Mouse (Mus musculus): ENCODE data around the gene Capn15. TPM values are rescaled to one million over a fixed set of nuclear protein-coding genes. Genes with fewer than 3 reads are reported as not detected.

Capn15 gene
- total RNA-seq, 2 experiments from 2014 or later, result 12.6 to 13.5 TPM

- no peak for DNase-seq
- intact Hi-C loops (cut with DNase I), result no loop called here
Observed at GRCm38 (mm10) chr17:25957586-25958051, 28.0 kb downstream of the Capn15 start.

- intact Hi-C loops (cut with DNase I), result no loop called here
- DNase-seq, result no peak
Observed at GRCm38 (mm10) chr17:25956631-25957030, 29.0 kb downstream of the Capn15 start.

GRCm38 (mm10) chr17:25956201-25956600, 29.4 kb downstream of the Capn15 start:
- no peak for DNase-seq
- intact Hi-C loops (cut with DNase I), result no loop called here

- intact Hi-C loops (cut with DNase I), result no loop called here
- DNase-seq, result no peak
Observed at GRCm38 (mm10) chr17:25955736-25956135, 29.9 kb downstream of the Capn15 start.

- DNase-seq, result no peak
- intact Hi-C loops (cut with DNase I), result no loop called here
Observed at GRCm38 (mm10) chr17:25954671-25955070, 30.9 kb downstream of the Capn15 start.

GRCm38 (mm10) chr17:25953161-25953560, 32.4 kb downstream of the Capn15 start:
- intact Hi-C loops (cut with DNase I), result no loop called here
- no peak for DNase-seq

- intact Hi-C loops (cut with DNase I), result no loop called here
- peak in 1 of 2 experiments; percentile 13 for DNase-seq
Observed at GRCm38 (mm10) chr17:25951803-25952623, 33.6 kb downstream of the Capn15 start, which contains the start of gene A930017K11Rik. Gene A930017K11Rik, minus strand, starts transcription at chr17:25952565.

GRCm38 (mm10) chr17:25951225-25951802, 34.3 kb downstream of the Capn15 start:
- intact Hi-C loops (cut with DNase I), result no loop called here
- DNase-seq, result peak in 1 of 2 experiments; percentile 19

- DNase-seq, result no peak
- intact Hi-C loops (cut with DNase I), result no loop called here
Observed at GRCm38 (mm10) chr17:25950706-25951105, 34.9 kb downstream of the Capn15 start.

GRCm38 (mm10) chr17:25949981-25950380, 35.6 kb downstream of the Capn15 start:
- intact Hi-C loops (cut with DNase I), result no loop called here
- no peak for DNase-seq

GRCm38 (mm10) chr17:25948051-25948450, 37.5 kb downstream of the Capn15 start:
- DNase-seq, result no peak
- intact Hi-C loops (cut with DNase I), result no loop called here

- intact Hi-C loops (cut with DNase I), result no loop called here
- no peak for DNase-seq
Observed at GRCm38 (mm10) chr17:25947576-25947975, 38.0 kb downstream of the Capn15 start.

- no peak for DNase-seq
- intact Hi-C loops (cut with DNase I), result no loop called here
Observed at GRCm38 (mm10) chr17:25946891-25947290, 38.7 kb downstream of the Capn15 start.

GRCm38 (mm10) chr17:25946349-25946748, 39.2 kb downstream of the Capn15 start:
- DNase-seq, result no peak
- intact Hi-C loops (cut with DNase I), result no loop called here

GRCm38 (mm10) chr17:25945517-25946155, 40.0 kb downstream of the Capn15 start:
- intact Hi-C loops (cut with DNase I), result no loop called here
- peak; percentile 41 to 47 for DNase-seq

GRCm38 (mm10) chr17:25944366-25945163, 41.0 kb downstream of the Capn15 start, which contains the start of the genes Pigq and Nhlrc4:
Gene Pigq, minus strand, starts transcription at chr17:25944936.
Gene Nhlrc4, minus strand, starts transcription at chr17:25944961.
- no peak for DNase-seq
- intact Hi-C loops (cut with DNase I), result loop anchor here (5.0 kb wide), 1 partner anchor 52 kb away; no protein-coding TSS in a partner anchor

- intact Hi-C loops (cut with DNase I), result loop anchor here (5.0 kb wide), 1 partner anchor 51 kb away; no protein-coding TSS in a partner anchor
- no peak for DNase-seq
Observed at GRCm38 (mm10) chr17:25943769-25944168, 41.8 kb downstream of the Capn15 start.

GRCm38 (mm10) chr17:25943221-25943620, 42.4 kb downstream of the Capn15 start:
- intact Hi-C loops (cut with DNase I), result loop anchor here (5.0 kb wide), 1 partner anchor 51 kb away; no protein-coding TSS in a partner anchor
- DNase-seq, result no peak

GRCm38 (mm10) chr17:25942597-25943151, 42.9 kb downstream of the Capn15 start:
- intact Hi-C loops (cut with DNase I), result loop anchor here (5.0 kb wide), 1 partner anchor 50 kb away; no protein-coding TSS in a partner anchor
- no peak for DNase-seq
